Mouse (Mus musculus): ENCODE measurements around the gene Entpd5. TPM values are rescaled to one million over a fixed set of nuclear protein-coding genes. Genes with fewer than 3 reads are reported as not detected.
A peak's percentile ranks its signal among the peaks of the same experiment; 100 is the strongest.

Entpd5 gene
- total RNA-seq, 2 experiments from 2014 or later = 74.0 to 80.2 TPM

GRCm38 (mm10) chr12:84327111-84327512 is 81.7 kb downstream of the Entpd5 start:
- peak; percentile 55 to 66 for DNase-seq

Other genes with a start within 250 kb of the Entpd5 start
- gene Elmsan1, start 190.1 kb downstream of the Entpd5 start, total RNA-seq (2021) = 10 to 100 TPM; 10.5 to 13.3 TPM
- gene Ptgr2, start 123.8 kb downstream of the Entpd5 start, total RNA-seq (2021) = 100 to 1,000 TPM; 234 to 244 TPM
- gene Zfp410, start 92.2 kb downstream of the Entpd5 start, total RNA-seq (2021) = 10 to 100 TPM; 22.5 to 24.7 TPM
- 100 to 1,000 TPM; 110 to 112 TPM for gene Coq6, start 47.4 kb downstream of the Entpd5 start, total RNA-seq (2021)
- gene Fam161b, start 47.2 kb downstream of the Entpd5 start, total RNA-seq (2021) = 1 to 10 TPM; 8.8 to 9.2 TPM
- gene Bbof1, start within 50 bp of the Entpd5 start, total RNA-seq (2021) = 1 to 10 TPM; 1.4 to 1.5 TPM
- 10 to 100 TPM in 1 of 2 experiments, 1 to 10 TPM in 1; 9.7 to 10.5 TPM for gene Rnf113a2, start 8.2 kb upstream of the Entpd5 start, total RNA-seq (2021)
- gene Aldh6a1, start 42.0 kb upstream of the Entpd5 start, total RNA-seq (2021) = 100 to 1,000 TPM; 223 to 267 TPM
- gene Lin52, start 42.4 kb upstream of the Entpd5 start, total RNA-seq (2021) = 10 to 100 TPM in 1 of 2 experiments, 1 to 10 TPM in 1; 9.9 to 12.0 TPM
- gene Vsx2, start 160.7 kb upstream of the Entpd5 start, total RNA-seq (2021) = not detected
- gene Abcd4, start 208.4 kb upstream of the Entpd5 start, total RNA-seq (2021) = 1 to 10 TPM; 5.8 to 7.4 TPM
- gene Vrtn, start 232.0 kb upstream of the Entpd5 start, total RNA-seq (2021) = not detected

Data from heart, adult 18-20 months (tissue).